Mouse (Mus musculus) CH12.LX (cell line): ENCODE data around the gene Map1lc3a. TPM values are rescaled to one million over a fixed set of nuclear protein-coding genes. Genes with fewer than 3 reads are reported as not detected.

ENCODE experiments used
- DNase-seq: peaks from one replicate; pipeline ENCODE4 v3.0.0-alpha.2; 2013; ENCODE audit errors: extremely low read depth
- H3K27ac ChIP-seq: 2 replicates; pipeline ENCODE4 v1.5.1; 2012; ENCODE audit warnings: low read depth, mild to moderate bottlenecking, control low read depth, moderate library complexity; ENCODE audit not compliant: insufficient read depth
- H3K27me3 ChIP-seq: replicated peaks from 2 replicates; pipeline ENCODE3; 2012; ENCODE audit warnings: inconsistent platforms
- H3K36me3 ChIP-seq, 2 experiments: replicated peaks in 1 of 2; 2 replicates each; pipeline versions ENCODE3 to v1.6.1; 2012; ENCODE audit warnings: inconsistent platforms in 1 of 2, low read length in 1 of 2, mild to moderate bottlenecking in 1 of 2, mixed read lengths in 1 of 2, moderate library complexity in 1 of 2; ENCODE audit not compliant: control insufficient read depth in 1 of 2, insufficient read depth in 1 of 2
- H3K4me1 ChIP-seq, 2 experiments: 2 replicates each; pipeline ENCODE4 v1.6.1; 2012; ENCODE audit warnings: inconsistent platforms in 1 of 2, moderate library complexity in 1 of 2; ENCODE audit not compliant: insufficient read depth in 2 of 2, control insufficient read depth in 1 of 2
- H3K4me2 ChIP-seq: 2 replicates; pipeline ENCODE4 v1.6.1; 2012; ENCODE audit warnings: low read depth, mild to moderate bottlenecking, control low read depth; ENCODE audit not compliant: poor library complexity, insufficient read depth, severe bottlenecking
- H3K4me3 ChIP-seq, 3 experiments: fragments of 150-350 bp in 1 of 3; sonication (generic) in 1 of 3; replicated peaks in 1 of 3; 2 replicates each; pipeline versions ENCODE3 to v1.5.1; 2011 to 2012; ENCODE audit warnings: low read depth in 2 of 3, low read length in 2 of 3, mild to moderate bottlenecking in 2 of 3, moderate library complexity in 2 of 3, control low read depth in 1 of 3, improper control_type of control experiment in 1 of 3, inconsistent platforms in 1 of 3, mixed read lengths in 1 of 3; ENCODE audit not compliant: poor library complexity in 1 of 3
- H3K79me2 ChIP-seq: replicated peaks from 2 replicates; pipeline ENCODE4 v1.6.1; 2012; ENCODE audit warnings: mild to moderate bottlenecking, moderate library complexity; ENCODE audit not compliant: control insufficient read depth, poor library complexity, insufficient read depth, severe bottlenecking; ENCODE audit errors: extremely low read depth
- H3K9ac ChIP-seq: 2 replicates; pipeline ENCODE4 v1.6.1; 2012; ENCODE audit warnings: low read depth, mild to moderate bottlenecking, control low read depth, moderate library complexity; ENCODE audit not compliant: insufficient read depth
- H3K9me3 ChIP-seq: replicated peaks from 2 replicates; pipeline ENCODE3; 2012; ENCODE audit warnings: low read length, inconsistent platforms, mixed read lengths
- BHLHE40 ChIP-seq: IDR thresholded peaks from 2 replicates; pipeline ENCODE4 v1.6.1; 2011; ENCODE audit warnings: mild to moderate bottlenecking, low read depth, low read length, improper control_type of control experiment
- CHD2 ChIP-seq: IDR thresholded peaks from 2 replicates; pipeline ENCODE4 v1.6.1; 2011; ENCODE audit warnings: low read length, improper control_type of control experiment
- CTCF ChIP-seq, 2 experiments: IDR thresholded peaks in 1 of 2; conservative IDR thresholded peaks in 1 of 2; 2 replicates each; pipeline ENCODE4 v1.5.1; 2011 to 2012; ENCODE audit warnings: low read depth in 2 of 2, low read length in 2 of 2, improper control_type of control experiment in 1 of 2, inconsistent platforms in 1 of 2, mild to moderate bottlenecking in 1 of 2, moderate library complexity in 1 of 2
- ELF1 ChIP-seq: IDR thresholded peaks from 2 replicates; pipeline ENCODE4 v1.6.1; 2014; ENCODE audit warnings: low read depth, mild to moderate bottlenecking, inconsistent platforms, low read length, improper control_type of control experiment
- EP300 ChIP-seq: IDR thresholded peaks from 2 replicates; pipeline ENCODE4 v1.6.1; 2011; ENCODE audit warnings: low read length, improper control_type of control experiment
- ETS1 ChIP-seq: conservative IDR thresholded peaks from 2 replicates; pipeline ENCODE4 v1.6.1; 2012; ENCODE audit warnings: low read depth, mild to moderate bottlenecking, inconsistent platforms, low read length, improper control_type of control experiment, moderate library complexity
- GABPA ChIP-seq: IDR thresholded peaks from 2 replicates; pipeline ENCODE4 v1.6.1; 2012; ENCODE audit warnings: low read depth, low read length, improper control_type of control experiment, inconsistent platforms; ENCODE audit not compliant: insufficient replicate concordance
- HCFC1 ChIP-seq: IDR thresholded peaks from 2 replicates; pipeline ENCODE4 v1.6.1; 2012; ENCODE audit warnings: low read depth, mild to moderate bottlenecking, inconsistent platforms, low read length, improper control_type of control experiment
- IRF4 ChIP-seq: IDR thresholded peaks from 2 replicates; pipeline ENCODE4 v1.6.1; 2014; ENCODE audit warnings: low read depth, mild to moderate bottlenecking, inconsistent platforms, low read length, improper control_type of control experiment
- JUND ChIP-seq: conservative IDR thresholded peaks from 2 replicates; pipeline ENCODE4 v1.6.1; 2011; ENCODE audit warnings: low read depth, low read length, improper control_type of control experiment
- KAT2A ChIP-seq: IDR thresholded peaks from 2 replicates; pipeline ENCODE4 v1.6.1; 2012; ENCODE audit warnings: low read length, improper control_type of control experiment, inconsistent platforms; ENCODE audit not compliant: insufficient replicate concordance
- MAFK ChIP-seq: IDR thresholded peaks from 2 replicates; pipeline ENCODE4 v1.6.1; 2011; ENCODE audit warnings: low read length, improper control_type of control experiment; ENCODE audit not compliant: insufficient replicate concordance
- MAX ChIP-seq: IDR thresholded peaks from 2 replicates; pipeline ENCODE4 v1.6.1; 2011; ENCODE audit warnings: low read length, improper control_type of control experiment
- MAZ ChIP-seq: IDR thresholded peaks from 2 replicates; pipeline ENCODE4 v1.6.1; 2012; ENCODE audit warnings: low read depth, mild to moderate bottlenecking, inconsistent platforms, low read length, improper control_type of control experiment, moderate library complexity
- MXI1 ChIP-seq: IDR thresholded peaks from 2 replicates; pipeline ENCODE4 v1.6.1; 2011; ENCODE audit warnings: mild to moderate bottlenecking, low read depth, low read length, improper control_type of control experiment
- MYC ChIP-seq: IDR thresholded peaks from 2 replicates; pipeline ENCODE4 v1.6.1; 2011; ENCODE audit warnings: low read depth, mild to moderate bottlenecking, improper control_type of control experiment, low read length
- NELFE ChIP-seq: IDR thresholded peaks from 2 replicates; pipeline ENCODE4 v1.6.1; 2011; ENCODE audit warnings: low read depth, low read length, improper control_type of control experiment
- POLR2AphosphoS2 ChIP-seq: IDR thresholded peaks from 2 replicates; pipeline ENCODE4 v1.6.1; 2011; ENCODE audit warnings: low read depth, low read length, improper control_type of control experiment
- RAD21 ChIP-seq: IDR thresholded peaks from 2 replicates; pipeline ENCODE4 v1.6.1; 2011; ENCODE audit warnings: low read depth, mild to moderate bottlenecking, low read length, improper control_type of control experiment, moderate library complexity
- SIN3A ChIP-seq: IDR thresholded peaks from 2 replicates; pipeline ENCODE4 v1.6.1; 2012; ENCODE audit warnings: low read length, improper control_type of control experiment, inconsistent platforms
- SMC3 ChIP-seq: IDR thresholded peaks from 2 replicates; pipeline ENCODE4 v1.6.1; 2011; ENCODE audit warnings: low read depth, low read length, improper control_type of control experiment
- TCF12 ChIP-seq: IDR thresholded peaks from 2 replicates; pipeline ENCODE4 v1.6.1; 2014; ENCODE audit warnings: low read depth, mild to moderate bottlenecking, inconsistent platforms, low read length, improper control_type of control experiment
- UBTF ChIP-seq: IDR thresholded peaks from 2 replicates; pipeline ENCODE4 v1.6.1; 2012; ENCODE audit warnings: low read depth, mild to moderate bottlenecking, inconsistent platforms, low read length, improper control_type of control experiment, moderate library complexity
- USF1 ChIP-seq: IDR thresholded peaks from 2 replicates; pipeline ENCODE4 v1.6.1; 2014; ENCODE audit warnings: low read depth, mild to moderate bottlenecking, inconsistent platforms, low read length, improper control_type of control experiment
- USF2 ChIP-seq: conservative IDR thresholded peaks from 2 replicates; pipeline ENCODE4 v1.6.1; 2011; ENCODE audit warnings: low read depth, low read length, improper control_type of control experiment
- ZKSCAN1 ChIP-seq: IDR thresholded peaks from 2 replicates; pipeline ENCODE4 v1.6.1; 2012; ENCODE audit warnings: low read depth, inconsistent platforms, low read length, improper control_type of control experiment, borderline replicate concordance
- ZNF384 ChIP-seq: IDR thresholded peaks from 2 replicates; pipeline ENCODE4 v1.6.1; 2012; ENCODE audit warnings: low read depth, low read length, improper control_type of control experiment, inconsistent platforms
- dilution Hi-C: fragments of 300-500 bp; cut with MboI; formaldehyde crosslinking; loops from 2 replicates; pipeline ENCODE4 v1.14.3; 2020; ENCODE audit warnings: low sequenced_read_pairs; ENCODE audit not compliant: extremely low pct_unique_long_range_greater_than_20kb, extremely low pct_ligation_motif_present
- in situ Hi-C: fragments of 300-500 bp; cut with MboI; formaldehyde crosslinking; loops from 3 replicates; pipeline ENCODE4 v1.14.3; 2019; ENCODE audit warnings: low sequenced_read_pairs, low pct_ligation_motif_present, low pct_unique_long_range_greater_than_20kb, mixed read lengths
- polyA plus RNA-seq: library from polyadenylated mRNA; unstranded; fragments of >175 nt; gene quantifications from 2 replicates; pipeline ENCODE4 v1.2.1, GENCODE M21; 2012; ENCODE audit warnings: low read depth; ENCODE audit not compliant: insufficient read length
- total RNA-seq, 2 experiments: library from RNA; depleted of rRNA; stranded (reverse); fragments of 300-350 nt in 1 of 2; fragments of >200 nt in 1 of 2; gene quantifications; 2 replicates each; pipeline ENCODE4 v1.2.3; 2012 to 2014

Gene Map1lc3a
- total and polyA plus RNA-seq, 3 experiments: 0.40 to 4.2 (median 0.56) TPM

DNA sequence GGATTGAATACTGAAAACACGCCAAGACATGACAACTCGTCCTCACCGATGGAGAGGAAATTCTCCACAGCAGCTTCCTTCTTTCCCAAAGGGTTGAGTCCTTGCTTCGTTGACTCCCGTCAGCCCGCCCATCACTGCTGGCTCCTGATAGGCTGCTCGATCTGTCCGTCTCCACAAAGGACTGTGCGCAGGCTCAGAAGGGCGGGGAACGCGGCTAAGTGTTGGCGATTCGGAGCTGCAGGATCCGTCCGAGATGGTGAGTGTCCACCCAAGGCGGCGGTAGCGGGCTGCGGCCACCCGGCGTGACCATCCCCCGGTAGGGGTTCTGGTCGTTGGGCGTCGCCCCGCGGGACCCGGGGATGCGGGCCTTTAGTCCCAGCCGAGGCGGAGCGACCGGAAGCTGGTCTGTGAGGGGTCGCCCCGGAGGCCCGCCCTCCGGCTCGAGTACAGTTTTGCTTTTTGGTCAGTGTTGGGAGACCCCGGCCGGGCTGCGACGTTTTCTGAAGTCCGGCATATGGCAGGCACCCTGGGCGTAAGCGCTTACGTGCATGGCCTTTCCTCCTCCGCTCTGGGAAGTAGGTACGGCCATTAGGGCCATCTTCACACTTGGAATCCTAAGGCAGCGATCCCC, 39.6 kb upstream of the Map1lc3a start, which contains the start of gene Dynlrb1 (continued):
- TF ChIP-seq EP300 (no peak), MYC (no peak), CTCF (conservative IDR thresholded peaks at IDR 0.05 in 1 of 2, IDR thresholded peaks at IDR 0.05 in 1 of 2; ENCODE audit: low read depth in 2 of 2, low read length in 2 of 2) (no peak), GABPA (no peak), NELFE (peak; percentile 81), MAZ (peak; percentile 28; the same call in 1 of the 2 replicates), BHLHE40 (no peak), MXI1 (peak; percentile 40; the same call in 1 of the 2 replicates), SMC3 (no peak), KAT2A (0 out of 2 replicates have a peak, but pooled peaks have one; percentile 36), CHD2 (peak; percentile 73), IRF4 (0 out of 2 replicates have a peak, but pooled peaks have one; percentile 29)

DNA sequence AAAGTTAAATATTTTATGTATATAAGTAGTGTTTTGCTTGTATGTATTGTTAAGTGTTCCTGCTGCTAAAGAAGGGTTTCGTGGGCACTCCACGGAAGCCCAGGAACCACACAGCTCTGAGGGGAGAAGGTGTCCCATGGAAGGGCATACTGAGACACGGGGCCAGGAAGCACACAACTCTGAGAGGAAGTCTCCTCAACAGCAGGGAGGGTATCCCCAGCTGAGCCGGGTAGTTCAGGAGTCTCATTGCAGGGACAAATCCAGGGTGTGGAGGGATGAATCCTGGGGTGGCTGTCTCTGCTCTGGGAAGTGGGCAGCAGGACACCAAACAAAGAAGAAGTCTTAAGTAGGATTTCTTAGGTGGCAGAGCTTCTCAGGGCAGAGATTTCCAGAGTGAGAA, 38.8 kb upstream of the Map1lc3a start:
- Histone ChIP-seq H3K9ac (peak overlapping the region; percentile 91), H3K4me2 (peak overlapping the region; percentile 60), H3K79me2 (peaks cover 28% of the 10 kb centered on the region), H3K9me3 (no peaks in the 10 kb centered on the region), H3K4me3 (peak overlapping the region; percentile 81 to 95 (median 85)), H3K4me1 (peaks cover 7 to 42% of the 10 kb centered on the region in 2 experiments), H3K27ac (no peak overlapping the region), H3K27me3 (no peaks in the 10 kb centered on the region), H3K36me3 (peaks cover 0 to 17% of the 10 kb centered on the region in 2 experiments)
- DNase-seq: no peak
- dilution Hi-C loops (no loop called here), in situ Hi-C loops (loop anchor here (5.0 kb wide), 1 partner anchor 150 kb away; no protein-coding TSS in a partner anchor)
- TF ChIP-seq RAD21: no peak
- no peak for TF ChIP-seq ETS1
- TF ChIP-seq ZNF384: no peak
- TF ChIP-seq KAT2A: no peak

DNA sequence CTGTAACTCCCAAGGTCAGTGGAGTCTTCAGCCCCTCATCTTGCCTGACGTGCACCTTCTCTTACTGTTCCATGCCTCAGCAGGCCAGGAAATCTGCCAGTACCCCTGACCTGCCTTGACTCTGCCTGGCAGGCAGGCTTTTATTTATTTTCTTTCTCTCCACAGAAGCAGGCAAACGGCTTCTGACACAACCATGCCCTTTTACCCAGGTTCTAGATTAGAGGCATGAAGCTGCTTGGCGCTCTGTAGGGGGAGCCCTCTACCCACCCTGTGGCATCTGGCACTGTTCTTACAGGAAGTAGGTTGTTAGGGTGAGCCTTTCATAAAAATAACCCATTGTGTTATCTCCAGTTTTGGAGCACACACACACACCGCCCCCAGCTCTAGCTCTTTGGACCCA, 35.2 kb upstream of the Map1lc3a start:
- H3K36me3 ChIP-seq: peaks cover 25 to 49% of the 10 kb centered on the region in 2 experiments
- DNase-seq: peak; percentile 47
- in situ Hi-C loops (no loop called here), dilution Hi-C loops (no loop called here)
- H3K4me1 ChIP-seq: peaks cover 17 to 44% of the 10 kb centered on the region in 2 experiments
- H3K27me3 ChIP-seq: no peaks in the 10 kb centered on the region
- no peaks in the 10 kb centered on the region for H3K9me3 ChIP-seq
- H3K79me2 ChIP-seq: peaks cover 29% of the 10 kb centered on the region
- H3K27ac ChIP-seq: no peak overlapping the region
- no peak overlapping the region for H3K9ac ChIP-seq
- H3K4me3 ChIP-seq: no peak overlapping the region
- H3K4me2 ChIP-seq: no peak overlapping the region
- no peak for TF ChIP-seq USF1
- no peak for TF ChIP-seq JUND
- TF ChIP-seq ELF1: peak; percentile 53
- TF ChIP-seq ZNF384: no peak
- no peak for TF ChIP-seq EP300
- no peak for TF ChIP-seq KAT2A
- no peak for TF ChIP-seq GABPA
- no peak for TF ChIP-seq BHLHE40
- TF ChIP-seq MAFK: no peak
- no peak for TF ChIP-seq MAX
- no peak for TF ChIP-seq USF2
- TF ChIP-seq CTCF (conservative IDR thresholded peaks at IDR 0.05 in 1 of 2, IDR thresholded peaks at IDR 0.05 in 1 of 2; ENCODE audit: low read depth in 2 of 2, low read length in 2 of 2): peak in 1 of 2 experiments; percentile 59; a peak in 2 of 4 replicates
- TF ChIP-seq TCF12: no peak
- no peak for TF ChIP-seq ZKSCAN1
- no peak for TF ChIP-seq UBTF
- TF ChIP-seq POLR2AphosphoS2: no peak
- no peak for TF ChIP-seq SIN3A
- TF ChIP-seq ETS1: no peak
- no peak for TF ChIP-seq CHD2
- no peak for TF ChIP-seq NELFE
- peak; percentile 57 for TF ChIP-seq RAD21
- no peak for TF ChIP-seq HCFC1
- TF ChIP-seq SMC3: peak; percentile 24
